Mouse (Mus musculus): ENCODE measurements around the gene Mad2l1bp. TPM values are rescaled to one million over a fixed set of nuclear protein-coding genes. Genes with fewer than 3 reads are reported as not detected.
A peak's percentile ranks its signal among the peaks of the same experiment; 100 is the strongest.

The Mad2l1bp gene
- total RNA-seq, 2 experiments from 2014 or later = 10.0 to 10.4 TPM

DNA sequence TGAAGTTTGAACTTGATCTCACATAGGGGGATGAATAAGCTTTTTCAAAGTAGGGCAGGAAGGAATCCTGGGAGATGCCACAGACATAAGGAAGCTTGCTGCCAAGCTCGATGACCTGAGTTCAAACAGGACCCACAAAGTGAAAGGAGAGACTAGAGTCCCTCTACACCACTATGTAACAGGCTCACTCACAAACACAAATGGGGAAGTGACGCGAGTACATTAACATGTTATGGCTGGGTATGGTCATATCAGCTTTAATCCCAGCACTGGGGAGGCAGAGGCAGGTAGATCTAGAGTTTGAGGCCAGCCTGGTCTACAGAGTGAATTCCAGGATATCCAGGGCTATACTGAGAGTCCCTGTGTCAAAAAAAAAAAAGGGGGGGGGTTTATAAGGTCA is 983 bp upstream of the Mad2l1bp start:
- DNase-seq = no peak

GRCm38 (mm10) chr17:46143578-46144423 is 9.6 kb downstream of the Mad2l1bp start, which contains the start of gene Rsph9:
Gene Rsph9 (minus strand): TSS chr17:46144216.
- DNase-seq = peak; percentile 86 to 87

- DNase-seq = no peak
Measured at GRCm38 (mm10) chr17:46139872-46140271, 13.5 kb downstream of the Mad2l1bp start.

DNA sequence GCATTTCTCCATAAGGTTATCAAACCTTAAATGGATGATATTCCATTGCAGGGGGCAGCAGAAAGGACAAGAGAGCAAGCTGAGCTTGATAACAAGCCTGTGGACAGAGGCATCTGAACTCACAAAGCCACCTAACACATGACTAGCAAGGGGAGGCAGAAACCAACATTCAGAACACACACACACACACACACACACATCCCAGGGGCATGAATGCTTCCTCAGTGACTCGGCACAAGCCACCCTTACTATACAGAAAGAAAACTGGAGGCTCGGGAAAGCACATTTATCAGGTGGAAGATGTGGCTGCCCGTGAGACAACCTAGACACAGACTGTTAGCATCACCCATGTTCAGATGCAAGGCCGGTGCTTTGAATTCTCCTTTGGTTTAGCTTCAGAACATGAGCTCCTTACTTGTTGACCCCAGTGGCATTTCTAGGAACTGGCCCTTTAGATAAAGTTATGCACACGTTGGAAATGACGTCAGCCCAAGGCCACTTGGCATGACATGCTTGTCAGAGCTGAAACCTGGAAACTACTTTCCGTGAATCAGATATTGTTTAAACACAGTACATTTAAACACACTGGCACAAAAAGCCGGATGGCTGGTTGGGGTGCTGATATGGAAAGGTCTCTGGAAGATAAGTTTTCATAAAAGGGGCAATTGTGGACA is 14.7 kb downstream of the Mad2l1bp start:
- DNase-seq = no peak

- no peak for DNase-seq
Measured at GRCm38 (mm10) chr17:46132862-46133261, 20.5 kb downstream of the Mad2l1bp start.

- DNase-seq = peak; percentile 60 to 61
Measured at GRCm38 (mm10) chr17:46132058-46132718, 21.2 kb downstream of the Mad2l1bp start.

DNA sequence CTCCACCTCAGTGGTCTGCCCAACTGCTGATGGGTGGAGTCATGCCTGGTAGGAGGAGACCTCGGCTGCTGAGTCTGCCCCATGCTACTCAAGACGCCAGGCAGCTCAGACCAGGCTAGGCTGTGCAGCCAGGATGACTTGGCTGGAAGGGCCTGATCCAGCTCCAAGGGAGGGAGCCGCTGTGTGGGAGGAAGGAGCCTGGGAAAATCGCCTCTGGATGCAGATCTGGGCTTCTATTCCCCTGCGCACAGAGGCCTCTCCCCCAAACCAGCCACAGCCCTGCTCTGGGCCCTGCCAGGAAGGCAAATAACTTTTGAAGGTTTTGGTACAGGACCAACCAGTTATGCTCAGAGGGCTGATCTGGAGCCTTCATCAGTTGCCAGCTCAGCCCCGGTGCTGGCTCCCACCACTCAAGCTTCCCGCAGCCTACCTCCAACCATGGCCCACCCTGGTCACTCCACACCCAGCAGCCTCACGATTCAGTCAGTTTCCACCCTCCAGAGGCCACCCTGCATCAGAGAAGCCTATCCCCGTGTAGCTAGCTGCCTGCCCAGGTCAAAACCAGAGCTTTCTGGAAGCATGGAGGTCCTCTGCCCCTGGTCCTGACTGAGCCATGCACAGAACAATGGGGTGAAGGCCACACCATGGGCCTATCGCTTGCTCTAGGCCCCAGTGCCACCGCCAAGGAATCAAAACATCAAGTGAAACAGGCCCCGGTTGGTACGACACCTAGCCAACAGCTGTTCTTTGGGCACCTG is 23.4 kb downstream of the Mad2l1bp start:
- DNase-seq = peak in 1 of 2 experiments; percentile 28

DNA sequence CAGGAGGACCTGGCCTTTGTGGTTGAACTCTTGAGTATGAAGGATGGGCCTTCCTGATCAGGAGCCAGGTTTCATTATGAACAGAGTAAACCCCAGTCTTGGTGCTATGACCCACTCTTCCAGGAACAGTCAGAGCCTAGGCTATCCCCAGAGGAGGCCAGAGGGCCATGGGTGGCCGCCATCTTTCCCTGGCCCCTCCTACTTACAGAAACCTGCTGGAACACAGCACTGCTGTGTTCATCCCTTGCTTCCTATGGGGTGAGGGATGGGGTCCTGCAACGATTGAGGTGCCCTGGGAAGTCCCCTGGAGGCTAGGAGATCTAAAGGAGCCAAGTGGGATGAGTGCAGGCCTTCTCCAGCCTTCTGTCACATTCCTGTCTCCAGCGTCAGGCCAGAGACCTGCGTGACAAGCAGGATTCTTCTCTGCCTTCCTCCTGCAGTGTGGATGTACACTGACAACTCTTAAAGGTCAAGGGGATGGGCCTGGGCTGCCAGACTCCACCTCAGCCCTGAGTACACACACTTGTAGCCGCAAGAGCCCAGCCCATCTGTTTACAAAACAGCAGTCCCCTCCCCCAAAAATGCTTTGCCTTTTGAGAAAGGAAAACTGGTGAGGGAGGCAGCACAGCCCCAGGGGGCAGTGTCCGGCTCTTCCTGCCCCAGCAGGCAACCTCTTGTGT is 25.4 kb downstream of the Mad2l1bp start:
- no peak for DNase-seq

- no peak for DNase-seq
Measured at GRCm38 (mm10) chr17:46126608-46127007, 26.7 kb downstream of the Mad2l1bp start.

DNA sequence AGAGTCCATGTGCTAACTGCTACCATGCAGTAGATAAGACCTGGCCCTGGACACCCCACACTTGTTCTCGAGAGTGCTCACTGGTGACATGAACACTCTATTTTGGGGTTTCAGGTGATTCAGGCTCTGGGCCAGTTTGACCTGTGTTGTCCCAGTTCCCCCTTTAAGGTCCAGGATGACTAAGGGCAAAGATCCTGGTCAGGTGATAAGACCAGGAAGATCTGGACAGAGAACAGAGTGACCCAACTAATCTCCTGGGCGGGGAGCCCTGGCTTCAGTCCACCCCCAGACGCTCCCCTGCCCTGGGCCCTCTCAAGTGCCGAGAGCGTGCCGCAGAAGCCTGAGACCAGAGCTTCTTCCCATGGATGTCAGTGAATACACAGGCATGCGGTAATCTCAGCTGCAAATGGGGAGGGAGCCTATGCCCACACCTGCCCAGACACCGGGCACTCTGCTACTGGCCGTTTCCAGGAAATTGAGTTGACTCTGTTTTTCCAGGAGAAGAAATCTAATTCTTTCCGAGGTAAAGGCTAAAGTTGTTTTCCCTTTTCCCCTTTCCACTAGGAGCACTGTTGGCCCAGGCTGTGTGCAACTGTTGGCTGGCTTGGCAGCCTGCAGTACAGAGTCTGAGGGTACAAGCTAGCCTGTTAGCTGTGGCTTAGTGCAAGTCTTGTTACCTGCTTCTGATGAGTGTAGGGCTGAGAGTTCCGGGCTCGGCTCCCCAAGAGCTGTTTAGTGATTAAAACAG is 29.2 kb downstream of the Mad2l1bp start:
- no peak for DNase-seq

- no peak for DNase-seq
Measured at GRCm38 (mm10) chr17:46123285-46123684, 30.1 kb downstream of the Mad2l1bp start.

DNA sequence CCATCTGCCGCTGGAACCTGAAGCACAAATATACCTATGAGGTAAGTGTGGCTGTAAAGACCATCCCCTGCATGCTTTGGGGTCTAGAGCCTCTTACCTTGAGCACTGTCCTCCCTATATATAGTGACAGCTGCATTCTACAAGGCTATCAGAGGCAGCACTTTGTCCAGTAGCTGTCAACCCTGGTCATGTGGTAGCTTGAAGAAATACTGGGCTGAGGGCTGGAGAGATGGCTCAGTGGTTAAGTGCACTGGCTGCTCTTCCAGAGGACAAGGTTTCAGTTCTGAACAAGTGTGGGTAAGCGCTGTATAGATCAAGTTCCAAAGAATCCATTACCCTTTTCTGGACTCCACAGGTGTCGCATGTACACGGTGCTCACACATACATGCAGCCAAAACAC is 30.6 kb downstream of the Mad2l1bp start:
- DNase-seq = no peak

GRCm38 (mm10) chr17:46119641-46120040 is 33.7 kb downstream of the Mad2l1bp start:
- no peak for DNase-seq

DNA sequence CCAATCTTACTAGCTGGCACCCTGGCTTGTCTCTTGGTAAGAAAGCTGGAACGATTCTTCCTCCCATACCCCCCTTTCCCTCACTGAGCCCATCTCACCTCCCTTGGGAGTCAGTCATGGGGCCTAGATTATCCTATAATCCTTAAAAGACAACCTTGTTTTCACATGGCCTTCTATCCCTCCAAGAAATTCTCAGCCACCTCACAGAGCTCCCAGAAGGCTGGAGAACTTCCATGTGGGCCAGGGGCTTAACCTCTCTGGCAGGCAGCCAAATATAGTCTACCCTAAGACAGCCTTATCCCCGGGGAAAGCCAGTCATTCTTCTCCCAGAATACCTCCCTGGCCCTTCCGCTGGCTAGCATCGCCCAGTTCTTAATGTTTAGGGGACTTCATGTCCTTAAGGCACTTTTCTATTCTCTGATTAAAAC is 34.9 kb downstream of the Mad2l1bp start:
- DNase-seq = no peak

DNA sequence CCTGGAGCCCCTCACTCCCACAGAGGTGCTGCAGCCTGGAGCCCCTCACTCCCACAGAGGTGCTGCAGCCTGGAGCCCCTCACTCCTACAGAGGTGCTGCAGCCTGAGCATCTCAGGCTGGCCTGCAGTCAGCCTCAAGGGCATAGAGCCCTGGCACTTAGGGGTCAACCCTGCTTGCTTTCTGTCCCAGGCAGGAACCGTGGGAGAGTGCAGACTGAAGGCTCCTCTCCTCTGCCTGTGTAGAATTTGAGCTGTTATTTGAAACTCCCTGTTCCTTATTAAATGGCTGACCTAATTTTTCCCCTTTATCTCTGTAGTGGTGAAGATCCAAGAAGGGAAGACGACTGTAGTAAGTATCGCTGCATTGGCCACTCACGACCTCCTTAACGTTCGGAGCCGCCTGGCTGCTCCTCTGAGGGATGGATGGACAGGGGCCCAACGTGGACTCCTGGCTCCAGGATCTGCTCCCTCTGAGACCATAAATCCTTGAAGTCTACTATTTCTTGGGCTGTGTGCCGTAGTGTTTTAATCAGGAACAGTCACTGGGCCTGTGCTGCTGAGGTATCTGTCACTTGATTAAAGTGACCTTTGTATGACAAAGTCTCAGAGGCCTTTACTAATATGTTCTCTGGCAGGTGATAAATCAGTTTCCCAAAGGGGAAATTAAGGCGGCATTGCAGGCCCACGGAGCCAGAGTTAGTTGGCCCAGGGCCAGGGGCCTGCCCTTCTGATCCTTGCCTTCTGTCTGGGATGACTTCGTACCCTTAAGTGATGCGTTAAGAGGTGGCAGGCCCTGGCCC is 35.5 kb downstream of the Mad2l1bp start:
- DNase-seq = no peak

GRCm38 (mm10) chr17:46116881-46117280 is 36.5 kb downstream of the Mad2l1bp start:
- DNase-seq = no peak

- DNase-seq = no peak
Measured at GRCm38 (mm10) chr17:46116138-46116537, 37.2 kb downstream of the Mad2l1bp start.

GRCm38 (mm10) chr17:46115489-46115888 is 37.9 kb downstream of the Mad2l1bp start:
- no peak for DNase-seq

DNA sequence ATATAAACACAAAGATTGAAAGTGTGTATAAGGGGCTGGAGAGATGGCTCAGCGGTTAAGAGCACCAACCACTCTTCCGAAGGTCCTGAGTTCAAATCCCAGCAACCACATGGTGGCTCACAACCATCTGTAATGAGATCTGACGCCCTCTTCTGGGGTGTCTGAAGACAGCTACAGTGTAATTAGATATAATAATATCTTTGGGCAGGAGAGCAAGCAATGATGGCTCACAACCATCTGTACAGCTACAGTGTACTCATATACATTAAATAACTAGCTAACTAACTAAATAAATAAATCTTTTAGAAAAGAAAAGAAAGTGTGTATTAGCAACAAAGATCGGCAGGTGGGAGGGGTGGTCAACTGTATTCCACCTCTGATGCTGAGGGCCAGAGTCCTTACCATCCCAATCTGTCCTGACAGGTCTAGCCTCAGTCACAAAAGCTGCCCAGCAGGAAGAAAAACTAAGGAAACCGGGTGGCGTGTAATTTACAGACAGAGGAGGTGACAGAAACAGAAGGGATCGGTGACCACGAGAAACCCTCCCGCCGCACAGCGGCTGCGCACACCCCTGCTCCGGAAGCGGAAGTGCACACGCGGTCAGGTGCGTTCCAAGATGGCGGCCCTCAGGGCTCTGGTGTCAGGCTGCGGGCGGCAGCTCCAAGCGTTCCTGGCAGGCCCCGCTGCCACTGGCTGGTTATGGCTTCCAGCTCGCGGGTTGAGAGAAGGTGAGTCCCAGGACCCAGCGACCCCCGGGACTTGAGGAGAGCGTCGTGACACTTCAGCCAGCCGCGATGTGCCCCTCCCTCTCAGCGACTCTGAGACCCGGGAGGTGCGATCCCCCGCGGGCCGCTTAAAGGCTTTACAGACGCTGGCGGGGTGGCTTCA is 42.7 kb downstream of the Mad2l1bp start, which contains the start of gene Mrps18a:
Gene Mrps18a (plus strand): TSS at position 585 of the 888 bp plus-strand sequence.
- DNase-seq = peak; percentile 82 to 85
